Mouse (Mus musculus) heart, adult 2 months (tissue): ENCODE data around the gene Col6a1. TPM values are rescaled to one million over a fixed set of nuclear protein-coding genes. Genes with fewer than 3 reads are reported as not detected.

Source experiments
- DNase-seq, 2 experiments: peaks; one replicate each; pipeline ENCODE4 v3.0.0; 2021
- H3K27ac ChIP-seq: fragments of 200-600 bp; 2 replicates; pipeline ENCODE4 v1.8.1; 2022
- H3K27me3 ChIP-seq: fragments of 200-500 bp; 2 replicates; pipeline ENCODE4 v1.6.1; 2012; ENCODE audit warnings: mild to moderate bottlenecking, low read length, inconsistent platforms, mixed read lengths; ENCODE audit not compliant: control insufficient read depth, insufficient read depth
- H3K36me3 ChIP-seq: fragments of 200-500 bp; 2 replicates; pipeline ENCODE4 v1.6.1; 2012; ENCODE audit warnings: low read length, inconsistent platforms; ENCODE audit not compliant: control insufficient read depth, insufficient read depth
- H3K4me1 ChIP-seq: fragments of 200-500 bp; 2 replicates; pipeline ENCODE4 v1.6.1; 2011; ENCODE audit warnings: low read length; ENCODE audit not compliant: control insufficient read depth, insufficient read depth
- H3K4me3 ChIP-seq: fragments of 200-600 bp; 2 replicates; pipeline ENCODE4 v1.8.1; 2022
- H3K79me2 ChIP-seq: fragments of 200-500 bp; replicated peaks from 2 replicates; pipeline ENCODE4 v1.6.1; 2012; ENCODE audit warnings: mild to moderate bottlenecking, inconsistent platforms, low read length, moderate library complexity, mixed read lengths; ENCODE audit not compliant: control insufficient read depth, insufficient read depth
- H3K9ac ChIP-seq: fragments of 200-500 bp; 2 replicates; pipeline ENCODE4 v1.6.1; 2012; ENCODE audit warnings: low read depth, mild to moderate bottlenecking, control low read depth, inconsistent platforms, low read length, mixed read lengths
- CTCF ChIP-seq: fragments of 200-600 bp; IDR thresholded peaks from 2 replicates; pipeline ENCODE4 v1.8.1; 2022; ENCODE audit warnings: antibody characterized with exemption, mild to moderate bottlenecking, moderate library complexity
- EP300 ChIP-seq: fragments of 200-500 bp; IDR thresholded peaks from 2 replicates; pipeline ENCODE4 v1.6.1; 2011; ENCODE audit warnings: low read depth, low read length, control low read depth; ENCODE audit not compliant: insufficient read depth
- POLR2A ChIP-seq: fragments of 200-500 bp; IDR thresholded peaks from 2 replicates; pipeline ENCODE4 v1.6.1; 2011; ENCODE audit warnings: mild to moderate bottlenecking, low read depth, low read length, control low read depth; ENCODE audit not compliant: insufficient read depth
- whole genome bisulfite sequencing: fragments of 180-500 bp; shearing (Covaris S2); methylation state at CpG from one replicate; pipeline ENCODE4 v1.1.7; 2018; 5-methylcytosine and 5-hydroxymethylcytosine counted together
- intact Hi-C: fragments of 180-260 bp; cut with DNase I; formaldehyde crosslinking; loops from one replicate; pipeline ENCODE4 v1.15.1; 2025
- polyA plus RNA-seq: library from polyadenylated mRNA; depleted of rRNA; stranded (reverse); fragments of >200 nt; gene quantifications from 2 replicates; pipeline ENCODE4 v1.2.3, GENCODE M21; 2012
- total RNA-seq, 2 experiments: library from RNA; stranded (reverse); gene quantifications; 2 replicates each; pipeline ENCODE4 v1.2.3; 2021

Col6a1 gene
- total and polyA plus RNA-seq, 3 experiments, result 30.5 to 75.5 (median 52.4) TPM

- TF ChIP-seq POLR2A (no peak), EP300 (no peak), CTCF (no peak)
- Histone ChIP-seq H3K27ac (no peak overlapping the region), H3K9ac (no peak overlapping the region), H3K4me1 (no peaks in the 10 kb centered on the region; the same call in 1 of the 2 replicates), H3K36me3 (no peaks in the 10 kb centered on the region), H3K4me3 (no peak overlapping the region), H3K79me2 (no peaks in the 10 kb centered on the region), H3K27me3 (no peaks in the 10 kb centered on the region)
- intact Hi-C loops, result no loop called here
- 94% methylated on average over 9 of the region's 9 CpGs for WGBS
- peak in 1 of 2 experiments; percentile 2 for DNase-seq
These were observed 54.0 kb downstream of the Col6a1 start for GRCm38 (mm10) chr10:76671939-76672338.

- peaks cover 2% of the 10 kb centered on the region; the same call in 1 of the 2 replicates for H3K4me1 ChIP-seq
- no peak for TF ChIP-seq EP300
- no peak for TF ChIP-seq CTCF
- TF ChIP-seq POLR2A, result no peak
- intact Hi-C loops, result no loop called here
- no peaks in the 10 kb centered on the region for H3K79me2 ChIP-seq
- no peaks in the 10 kb centered on the region for H3K36me3 ChIP-seq
- WGBS, result 47% methylated on average over 7 of the region's 7 CpGs
- peak; percentile 59 to 75 for DNase-seq
- no peak overlapping the region for H3K9ac ChIP-seq
- H3K4me3 ChIP-seq, result no peak overlapping the region
- peak overlapping the region; percentile 20; the same call in 1 of the 2 replicates for H3K27ac ChIP-seq
- no peaks in the 10 kb centered on the region for H3K27me3 ChIP-seq
These were observed 57.1 kb downstream of the Col6a1 start for GRCm38 (mm10) chr10:76668947-76669284.

- WGBS, result 73% methylated on average over 4 of the region's 4 CpGs
- H3K27ac ChIP-seq, result no peak overlapping the region; the same call in 1 of the 2 replicates
- no peaks in the 10 kb centered on the region for H3K79me2 ChIP-seq
- DNase-seq, result peak in 1 of 2 experiments; percentile 14
- TF ChIP-seq POLR2A, result no peak
- no peaks in the 10 kb centered on the region for H3K36me3 ChIP-seq
- H3K9ac ChIP-seq, result no peak overlapping the region
- H3K4me1 ChIP-seq, result peaks cover 2% of the 10 kb centered on the region; the same call in 1 of the 2 replicates
- no peak overlapping the region for H3K4me3 ChIP-seq
- intact Hi-C loops, result no loop called here
- no peaks in the 10 kb centered on the region for H3K27me3 ChIP-seq
These were observed 57.6 kb downstream of the Col6a1 start for GRCm38 (mm10) chr10:76668261-76668946.

GRCm38 (mm10) chr10:76667197-76667805, 58.7 kb downstream of the Col6a1 start:
- no peak overlapping the region for H3K4me3 ChIP-seq
- H3K4me1 ChIP-seq, result peaks cover 2% of the 10 kb centered on the region; the same call in 1 of the 2 replicates
- no peak overlapping the region for H3K27ac ChIP-seq
- H3K36me3 ChIP-seq, result no peaks in the 10 kb centered on the region
- no peak overlapping the region for H3K9ac ChIP-seq
- no peaks in the 10 kb centered on the region for H3K79me2 ChIP-seq
- H3K27me3 ChIP-seq, result no peaks in the 10 kb centered on the region
- peak in 1 of 2 experiments; percentile 10 for DNase-seq
- WGBS, result 82% methylated on average over 1 of the region's 1 CpGs
- intact Hi-C loops, result no loop called here
- TF ChIP-seq CTCF (no peak), POLR2A (no peak), EP300 (no peak)

DNA sequence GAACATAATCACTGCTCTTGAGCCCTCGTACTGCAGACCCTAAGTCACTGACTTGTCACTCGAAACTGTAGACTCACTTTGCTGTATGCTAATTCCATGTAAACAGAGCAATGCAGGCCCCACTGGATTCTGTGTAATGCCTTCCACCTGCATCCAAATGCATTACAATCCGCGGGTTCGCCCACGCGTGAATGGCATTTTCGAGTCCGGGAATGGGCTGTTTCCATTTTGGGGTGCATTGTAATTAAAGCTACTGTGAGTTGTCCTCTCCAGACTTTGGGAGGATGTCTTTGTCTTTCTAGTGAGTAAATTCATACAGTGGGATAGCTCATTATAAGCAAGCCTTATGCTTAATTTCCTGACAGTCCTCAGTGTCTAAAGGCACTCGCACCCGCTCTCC, 60.4 kb downstream of the Col6a1 start:
- no peaks in the 10 kb centered on the region for H3K79me2 ChIP-seq
- no peak overlapping the region for H3K9ac ChIP-seq
- 94% methylated on average over 11 of the region's 11 CpGs for WGBS
- peaks cover 2% of the 10 kb centered on the region; the same call in 1 of the 2 replicates for H3K4me1 ChIP-seq
- intact Hi-C loops, result no loop called here
- H3K4me3 ChIP-seq, result no peak overlapping the region
- H3K27ac ChIP-seq, result no peak overlapping the region
- DNase-seq, result no peak
- H3K27me3 ChIP-seq, result no peaks in the 10 kb centered on the region
- no peak for TF ChIP-seq CTCF
- no peak for TF ChIP-seq POLR2A
- TF ChIP-seq EP300, result no peak
- H3K36me3 ChIP-seq, result no peaks in the 10 kb centered on the region
